Mouse (Mus musculus): ENCODE measurements around the gene Olfr389. TPM values are rescaled to one million over a fixed set of nuclear protein-coding genes. Genes with fewer than 3 reads are reported as not detected.

Gene Olfr389
- polyA plus RNA-seq (2017; shearing (Covaris generic)), result not detected

DNA sequence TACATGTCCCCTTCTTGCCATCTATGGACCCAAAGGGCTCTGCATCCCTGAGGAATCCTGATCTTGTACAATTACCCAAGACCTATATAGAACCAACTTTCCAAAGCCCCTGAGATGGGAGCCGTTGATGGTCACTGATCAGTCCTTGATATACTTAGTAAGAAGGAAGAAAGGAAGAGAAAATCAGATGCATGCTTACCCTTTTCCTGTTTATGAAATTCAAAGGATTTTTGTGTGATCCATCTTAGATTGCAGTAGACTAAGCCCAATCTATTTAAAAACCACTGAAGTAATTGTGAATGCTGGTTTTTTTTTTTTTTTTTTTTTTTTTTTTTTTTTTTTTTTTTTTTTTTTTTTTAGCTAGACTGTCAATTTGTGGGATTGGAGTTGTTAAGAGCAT is at the start of gene Olfr389:
Olfr389 (minus strand) TSS at position 101 of the 400 bp plus-strand sequence.

DNA sequence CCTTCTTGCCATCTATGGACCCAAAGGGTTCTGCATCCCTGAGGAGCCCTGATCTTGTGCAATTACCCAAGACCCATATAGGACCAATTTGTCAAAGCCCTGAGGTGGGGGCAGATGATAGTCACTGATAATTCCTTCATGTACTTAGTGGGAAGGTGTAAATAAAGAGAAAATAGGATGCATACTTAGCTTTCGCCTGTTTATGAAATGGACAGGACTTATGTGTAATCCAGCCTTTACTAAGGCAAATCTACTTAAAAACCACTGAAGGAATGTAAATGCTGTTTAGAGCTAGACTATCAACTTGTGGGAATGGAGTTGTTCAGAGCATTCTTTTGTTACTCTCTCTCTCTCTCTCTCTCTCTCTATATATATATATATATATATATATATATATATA is 36.4 kb upstream of the Olfr389 start, which contains the start of gene Olfr392:
Olfr392 (minus strand) TSS at position 101 of the 400 bp plus-strand sequence.

DNA sequence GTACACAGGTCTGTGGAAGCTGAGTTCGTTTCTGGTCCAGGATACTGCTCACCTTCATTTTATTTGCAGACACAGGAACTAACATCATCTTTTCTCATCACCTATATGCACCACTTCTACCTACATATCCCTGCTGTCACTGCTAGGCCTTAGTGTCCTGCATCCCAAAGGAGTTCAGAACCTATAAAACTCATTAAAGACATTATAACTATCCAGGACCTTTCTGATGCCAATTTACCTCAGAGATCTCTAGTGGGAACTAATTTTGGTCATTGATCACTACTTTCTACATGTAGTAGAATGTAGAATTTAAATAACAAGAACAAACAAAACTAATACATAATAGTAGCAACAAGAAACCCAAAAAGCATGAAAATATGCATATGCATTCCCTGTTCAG is 22.4 kb upstream of the Olfr389 start, which contains the start of gene Olfr391-ps:
Olfr391-ps (minus strand) TSS at position 101 of the 400 bp plus-strand sequence.

DNA sequence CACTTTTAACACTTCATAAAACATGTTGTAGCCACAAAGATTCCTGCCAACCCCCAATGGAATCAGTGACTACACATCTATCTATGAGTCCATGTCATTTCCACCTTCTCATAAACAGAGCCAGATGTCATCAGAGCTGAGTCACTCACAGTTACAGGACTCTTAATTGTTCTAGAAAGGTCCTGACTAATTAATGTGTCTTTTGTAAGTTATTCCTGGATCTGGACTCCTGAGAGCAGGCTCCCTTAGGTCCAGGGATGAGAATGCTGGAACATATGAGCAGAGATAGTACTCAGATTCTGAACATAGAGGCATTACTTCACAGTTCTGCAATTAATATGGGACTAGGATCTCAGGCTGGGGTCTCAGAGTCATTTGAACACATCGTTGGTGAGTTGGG is 2.2 kb upstream of the Olfr389 start, which contains the start of gene Olfr390:
Olfr390 (plus strand) TSS at position 301 of the 400 bp plus-strand sequence.

Other genes starting within 250 kb of the Olfr389 start
- gene Olfr385, start 187.7 kb downstream of the Olfr389 start, polyA plus RNA-seq (2017; shearing (Covaris generic)), result not detected
- not detected for gene Olfr384, start 182.1 kb downstream of the Olfr389 start, polyA plus RNA-seq (2017; shearing (Covaris generic))
- not detected for gene Zfp735, start 91.9 kb downstream of the Olfr389 start, polyA plus RNA-seq (2017; shearing (Covaris generic))
- gene Olfr390, start 2.3 kb upstream of the Olfr389 start, polyA plus RNA-seq (2017; shearing (Covaris generic)), result not detected
- not detected for gene Olfr391-ps, start 22.3 kb upstream of the Olfr389 start, polyA plus RNA-seq (2017; shearing (Covaris generic))
- gene Olfr392, start 36.3 kb upstream of the Olfr389 start, polyA plus RNA-seq (2017; shearing (Covaris generic)), result not detected
- gene Olfr393, start 70.7 kb upstream of the Olfr389 start, polyA plus RNA-seq (2017; shearing (Covaris generic)), result not detected
- not detected for gene Olfr394, start 110.1 kb upstream of the Olfr389 start, polyA plus RNA-seq (2017; shearing (Covaris generic))
- gene Olfr395, start 128.6 kb upstream of the Olfr389 start, polyA plus RNA-seq (2017; shearing (Covaris generic)), result not detected
- not detected for gene Olfr23, start 156.0 kb upstream of the Olfr389 start, polyA plus RNA-seq (2017; shearing (Covaris generic))
- not detected for gene Olfr397, start 180.1 kb upstream of the Olfr389 start, polyA plus RNA-seq (2017; shearing (Covaris generic))
- gene Olfr398, start 209.7 kb upstream of the Olfr389 start, polyA plus RNA-seq (2017; shearing (Covaris generic)), result not detected